Mouse (Mus musculus) myocyte (in vitro differentiated cells): ENCODE measurements around the gene Supt4a. TPM values are rescaled to one million over a fixed set of nuclear protein-coding genes. Genes with fewer than 3 reads are reported as not detected.

Source experiments
- H3K27me3 ChIP-seq: one replicate; pipeline ENCODE4 v1.6.1; 2011; ENCODE audit not compliant: control insufficient read depth, insufficient read depth, insufficient read length
- H3K36me3 ChIP-seq: one replicate; pipeline ENCODE4 v1.6.1; 2011; ENCODE audit not compliant: control insufficient read depth, insufficient read depth
- H3K4me2 ChIP-seq: one replicate; pipeline ENCODE4 v1.6.1; 2011; ENCODE audit warnings: low read depth, control low read depth
- H3K4me3 ChIP-seq: one replicate; pipeline ENCODE4 v1.5.1; 2011; ENCODE audit warnings: mild to moderate bottlenecking, control low read depth, moderate library complexity
- H3K79me2 ChIP-seq: one replicate; pipeline ENCODE4 v1.6.1; 2011; ENCODE audit not compliant: control insufficient read depth, insufficient read depth
- H3ac ChIP-seq: one replicate; pipeline ENCODE4 v1.6.1; 2011; ENCODE audit not compliant: control insufficient read depth, insufficient read length
- CEBPB ChIP-seq: IDR thresholded peaks from 2 replicates; pipeline ENCODE4 v1.6.1; 2011; ENCODE audit warnings: mild to moderate bottlenecking, moderate library complexity; ENCODE audit not compliant: poor library complexity, insufficient read depth, severe bottlenecking
- E2F4 ChIP-seq: IDR thresholded peaks from one replicate; pipeline ENCODE4 v1.6.1; 2011; ENCODE audit warnings: mild to moderate bottlenecking, control low read depth, moderate library complexity; ENCODE audit not compliant: insufficient read depth
- MAX ChIP-seq: IDR thresholded peaks from one replicate; pipeline ENCODE4 v1.6.1; 2011; ENCODE audit warnings: low read depth, mild to moderate bottlenecking, control low read depth
- MYOD1 ChIP-seq, 3 experiments: IDR thresholded peaks; one replicate each; pipeline ENCODE4 v1.6.1; 2011; ENCODE audit warnings: control low read depth in 2 of 3, low read depth in 2 of 3, mild to moderate bottlenecking in 2 of 3, moderate library complexity in 1 of 3; ENCODE audit not compliant: insufficient read length in 2 of 3, control insufficient read depth in 1 of 3
- MYOG ChIP-seq, 3 experiments: IDR thresholded peaks; one replicate each; pipeline ENCODE4 v1.6.1; 2011; ENCODE audit warnings: control low read depth in 2 of 3, low read depth in 2 of 3, mild to moderate bottlenecking in 2 of 3; ENCODE audit not compliant: insufficient read length in 2 of 3, control insufficient read depth in 1 of 3, insufficient read depth in 1 of 3
- POLR2A ChIP-seq: IDR thresholded peaks from one replicate; pipeline ENCODE4 v1.6.1; 2011; ENCODE audit warnings: low read depth, mild to moderate bottlenecking, control low read depth, moderate library complexity; ENCODE audit not compliant: insufficient read length
- POLR2AphosphoS2 ChIP-seq: IDR thresholded peaks from one replicate; pipeline ENCODE4 v1.6.1; 2011; ENCODE audit warnings: low read depth, control low read depth; ENCODE audit not compliant: insufficient read length
- REST ChIP-seq: IDR thresholded peaks from one replicate; pipeline ENCODE4 v1.6.1; 2011; ENCODE audit warnings: mild to moderate bottlenecking, control low read depth, moderate library complexity; ENCODE audit not compliant: insufficient read depth, insufficient read length
- SRF ChIP-seq: IDR thresholded peaks from one replicate; pipeline ENCODE4 v1.6.1; 2011; ENCODE audit warnings: low read depth; ENCODE audit not compliant: control insufficient read depth, insufficient read length
- TCF12 ChIP-seq: IDR thresholded peaks from one replicate; pipeline ENCODE4 v1.6.1; 2011; ENCODE audit warnings: mild to moderate bottlenecking, control low read depth; ENCODE audit not compliant: poor library complexity, insufficient read depth, severe bottlenecking
- TCF3 ChIP-seq: IDR thresholded peaks from one replicate; pipeline ENCODE4 v1.6.1; 2011; ENCODE audit warnings: low read depth, control low read depth; ENCODE audit not compliant: insufficient read length
- USF1 ChIP-seq: IDR thresholded peaks from one replicate; pipeline ENCODE4 v1.6.1; 2011; ENCODE audit warnings: low read depth, mild to moderate bottlenecking, control low read depth, moderate library complexity
- polyA plus RNA-seq: library from polyadenylated mRNA; unstranded; fragments of >200 nt; fragmentation: generic; extraction: Trizol; gene quantifications from one replicate; pipeline ENCODE4 v1.2.1, GENCODE M21; 2012; ENCODE audit warnings: missing spikeins

The Supt4a gene
- polyA plus RNA-seq, 1 experiment, result 159 TPM

- Histone ChIP-seq H3K4me2 (no peak overlapping the region), H3K27me3 (peaks cover 7% of the 10 kb centered on the region), H3K4me3 (peak overlapping the region; percentile 30), H3ac (no peak overlapping the region), H3K36me3 (no peaks in the 10 kb centered on the region), H3K79me2 (no peaks in the 10 kb centered on the region)
- TF ChIP-seq TCF3 (no peak), TCF12 (no peak), SRF (no peak), MYOD1 (IDR thresholded peaks at IDR 0.05; ENCODE audit: control insufficient read depth in 1 of 3, insufficient read length in 2 of 3, low read depth in 2 of 3) (no peak), USF1 (no peak)
These were observed 19.0 kb downstream of the Supt4a start for GRCm38 (mm10) chr11:87756251-87756820.

- no peaks in the 10 kb centered on the region for H3K36me3 ChIP-seq
- H3K79me2 ChIP-seq, result no peaks in the 10 kb centered on the region
- no peak overlapping the region for H3ac ChIP-seq
- H3K27me3 ChIP-seq, result peaks cover 16% of the 10 kb centered on the region
- no peak for TF ChIP-seq CEBPB
- no peak for TF ChIP-seq TCF3
- TF ChIP-seq SRF, result no peak
- H3K4me2 ChIP-seq, result no peak overlapping the region
- H3K4me3 ChIP-seq, result peak overlapping the region; percentile 30
These were observed 19.9 kb downstream of the Supt4a start for GRCm38 (mm10) chr11:87757001-87757954.

- no peak for TF ChIP-seq SRF
- no peak for TF ChIP-seq TCF12
- no peak for TF ChIP-seq MYOD1 (IDR thresholded peaks at IDR 0.05; ENCODE audit: control insufficient read depth in 1 of 3, insufficient read length in 2 of 3, low read depth in 2 of 3)
- peak; percentile 53 for TF ChIP-seq USF1
- TF ChIP-seq CEBPB, result no peak
- TF ChIP-seq E2F4, result no peak
- no peak for TF ChIP-seq TCF3
- no peak overlapping the region for H3ac ChIP-seq
- H3K4me3 ChIP-seq, result peak overlapping the region; percentile 30
- H3K79me2 ChIP-seq, result no peaks in the 10 kb centered on the region
- H3K4me2 ChIP-seq, result no peak overlapping the region
- H3K27me3 ChIP-seq, result peaks cover 27% of the 10 kb centered on the region
- no peaks in the 10 kb centered on the region for H3K36me3 ChIP-seq
These were observed 21.0 kb downstream of the Supt4a start for GRCm38 (mm10) chr11:87758161-87758911.

- H3K4me3 ChIP-seq, result no peak overlapping the region
- no peak overlapping the region for H3ac ChIP-seq
- H3K27me3 ChIP-seq, result peaks cover 34% of the 10 kb centered on the region
- H3K79me2 ChIP-seq, result no peaks in the 10 kb centered on the region
- H3K36me3 ChIP-seq, result no peaks in the 10 kb centered on the region
- no peak overlapping the region for H3K4me2 ChIP-seq
- TF ChIP-seq TCF12 (no peak), POLR2AphosphoS2 (no peak), E2F4 (no peak), MYOD1 (IDR thresholded peaks at IDR 0.05; ENCODE audit: control insufficient read depth in 1 of 3, insufficient read length in 2 of 3, low read depth in 2 of 3) (no peak), MAX (no peak), MYOG (IDR thresholded peaks at IDR 0.05; ENCODE audit: control insufficient read depth in 1 of 3, insufficient read depth in 1 of 3, insufficient read length in 2 of 3, low read depth in 2 of 3) (no peak), CEBPB (no peak), SRF (no peak), TCF3 (no peak), POLR2A (no peak), USF1 (no peak), REST (no peak)
These were observed 21.7 kb downstream of the Supt4a start for GRCm38 (mm10) chr11:87758957-87759608.
